ENCODE assay signal across 10 mouse cellular contexts in genomic region chr10:39559321-39559720, GRCm38 (mm10). TPM values are rescaled to one million over a fixed set of nuclear protein-coding genes. Genes with fewer than 3 reads are reported as not detected.
A peak's percentile ranks its signal among the peaks of the same experiment; 100 is the strongest.
DNase-seq lines count a peak whose midpoint lies in the region; ATAC-seq and TF ChIP-seq lines count a peak whose summit lies in the region.
"Had no signal": no experiment of that assay in that cellular context is flagged by ENCODE, and none has a peak within 500 bp of the region (broad histone marks: within the 10 kb centered on the region; RNA-seq: fewer than 3 reads in every experiment).

No protein-coding gene starts in this region.

- no peak for DNase-seq in forebrain, embryonic 11.5 days (ENCODE audit: low spot score)
- DNase-seq in kidney, postnatal 0 days (ENCODE audit: low spot score): no peak
- no peak for DNase-seq in kidney, adult 18-20 months
- DNase-seq in frontal cortex, postnatal 36 days (ENCODE audit: low spot score in 2 of 2): no peak
- no peak for DNase-seq in urinary bladder, postnatal 25 days (ENCODE audit: low spot score)
- DNase-seq: thymus, postnatal 25 days had no signal

- no peak overlapping the region for H3K4me3 ChIP-seq in forebrain, embryonic 13.5 days
- no peak overlapping the region for H3K4me3 ChIP-seq in forebrain, embryonic 11.5 days (ENCODE audit: low read depth, low read length)
- H3K4me3 ChIP-seq in kidney, postnatal 0 days (replicated peaks; ENCODE audit: low read depth, low read length): no peak overlapping the region
- no peak overlapping the region for H3K4me3 ChIP-seq in heart, embryonic 12.5 days
- no peak overlapping the region for H3K4me3 ChIP-seq in neural tube, embryonic 13.5 days
- H3K4me3 ChIP-seq: liver, embryonic 12.5 days had no signal

- no peak for ATAC-seq in forebrain, embryonic 13.5 days
- ATAC-seq in forebrain, embryonic 11.5 days (replicated peaks; ENCODE audit: low FRiP score): no peak
- ATAC-seq in kidney, postnatal 0 days (replicated peaks; ENCODE audit: low FRiP score, low read depth): no peak
- ATAC-seq in heart, embryonic 12.5 days (ENCODE audit: insufficient number of reproducible peaks, low FRiP score): no peak
- no peak for ATAC-seq in neural tube, embryonic 13.5 days (ENCODE audit: low read depth)
- ATAC-seq: liver, embryonic 12.5 days had no signal

- H3K27me3 ChIP-seq in forebrain, embryonic 13.5 days: no peaks in the 10 kb centered on the region
- no peaks in the 10 kb centered on the region for H3K27me3 ChIP-seq in forebrain, embryonic 11.5 days (ENCODE audit: control insufficient read depth, insufficient read depth, low read length)
- no peaks in the 10 kb centered on the region for H3K27me3 ChIP-seq in kidney, postnatal 0 days (ENCODE audit: insufficient read depth, low read length)
- H3K27me3 ChIP-seq in heart, embryonic 12.5 days (replicated peaks): no peaks in the 10 kb centered on the region
- no peaks in the 10 kb centered on the region for H3K27me3 ChIP-seq in neural tube, embryonic 13.5 days
- H3K27me3 ChIP-seq: liver, embryonic 12.5 days had no signal

- H3K9me3 ChIP-seq in forebrain, embryonic 13.5 days (replicated peaks): no peaks in the 10 kb centered on the region
- no peaks in the 10 kb centered on the region for H3K9me3 ChIP-seq in forebrain, embryonic 11.5 days (ENCODE audit: control insufficient read depth, low read length)
- H3K9me3 ChIP-seq in kidney, postnatal 0 days (replicated peaks; ENCODE audit: low read length): no peaks in the 10 kb centered on the region
- H3K9me3 ChIP-seq in heart, embryonic 12.5 days (replicated peaks): no peaks in the 10 kb centered on the region
- no peaks in the 10 kb centered on the region for H3K9me3 ChIP-seq in neural tube, embryonic 13.5 days
- H3K9me3 ChIP-seq: liver, embryonic 12.5 days had no signal

- peaks cover 21% of the 10 kb centered on the region for H3K36me3 ChIP-seq in forebrain, embryonic 13.5 days (ENCODE audit: poor library complexity, severe bottlenecking)
- H3K36me3 ChIP-seq in forebrain, embryonic 11.5 days (ENCODE audit: control insufficient read depth, insufficient read depth, low read length): no peaks in the 10 kb centered on the region
- no peaks in the 10 kb centered on the region for H3K36me3 ChIP-seq in kidney, postnatal 0 days (ENCODE audit: insufficient read depth, low read length)
- no peaks in the 10 kb centered on the region for H3K36me3 ChIP-seq in heart, embryonic 12.5 days
- H3K36me3 ChIP-seq in neural tube, embryonic 13.5 days: peaks cover 28% of the 10 kb centered on the region

- H3K27ac ChIP-seq in forebrain, embryonic 13.5 days: peak overlapping the region; percentile 57
- H3K27ac ChIP-seq in forebrain, embryonic 11.5 days (ENCODE audit: low read depth, low read length): no peak overlapping the region
- peak overlapping the region; percentile 70 for H3K27ac ChIP-seq in kidney, postnatal 0 days
- H3K27ac ChIP-seq in heart, embryonic 12.5 days (ENCODE audit: poor library complexity, severe bottlenecking): peak overlapping the region; percentile 25
- H3K27ac ChIP-seq in neural tube, embryonic 13.5 days (replicated peaks): peak overlapping the region; percentile 85
- H3K27ac ChIP-seq: liver, embryonic 12.5 days had no signal

- 82% methylated on average over 3 of the region's 3 CpGs for WGBS in forebrain, embryonic 13.5 days
- 88% methylated on average over 3 of the region's 3 CpGs for WGBS in forebrain, embryonic 11.5 days
- 46% methylated on average over 3 of the region's 3 CpGs for WGBS in kidney, postnatal 0 days
- WGBS in heart, embryonic 12.5 days: 47% methylated on average over 3 of the region's 3 CpGs
- WGBS in neural tube, embryonic 13.5 days: 86% methylated on average over 3 of the region's 3 CpGs

- no peak overlapping the region for H3K4me2 ChIP-seq in forebrain, embryonic 13.5 days
- H3K4me2 ChIP-seq in forebrain, embryonic 11.5 days (ENCODE audit: low read depth, low read length, severe bottlenecking): no peak overlapping the region
- H3K4me2 ChIP-seq in kidney, postnatal 0 days (ENCODE audit: low read length): no peak overlapping the region
- no peak overlapping the region for H3K4me2 ChIP-seq in heart, embryonic 12.5 days
- H3K4me2 ChIP-seq in neural tube, embryonic 13.5 days: no peak overlapping the region
- H3K4me2 ChIP-seq: liver, embryonic 12.5 days had no signal

- peaks cover 65% of the 10 kb centered on the region for H3K4me1 ChIP-seq in forebrain, embryonic 13.5 days
- peaks cover 30% of the 10 kb centered on the region for H3K4me1 ChIP-seq in forebrain, embryonic 11.5 days (replicated peaks; ENCODE audit: control insufficient read depth, insufficient read depth, low read length)
- peaks cover 53% of the 10 kb centered on the region for H3K4me1 ChIP-seq in kidney, postnatal 0 days (replicated peaks; ENCODE audit: insufficient read depth, low read length)
- peaks cover 78% of the 10 kb centered on the region for H3K4me1 ChIP-seq in heart, embryonic 12.5 days (replicated peaks)
- H3K4me1 ChIP-seq in neural tube, embryonic 13.5 days (replicated peaks): peaks cover 86% of the 10 kb centered on the region

- H3K9ac ChIP-seq in forebrain, embryonic 13.5 days: no peak overlapping the region
- H3K9ac ChIP-seq in forebrain, embryonic 11.5 days (ENCODE audit: low read length): no peak overlapping the region
- no peak overlapping the region for H3K9ac ChIP-seq in kidney, postnatal 0 days (ENCODE audit: low read depth, low read length)
- no peak overlapping the region for H3K9ac ChIP-seq in heart, embryonic 12.5 days
- peak overlapping the region; percentile 54; the same call in 1 of the 2 replicates for H3K9ac ChIP-seq in neural tube, embryonic 13.5 days
- H3K9ac ChIP-seq: liver, embryonic 12.5 days had no signal

- TF ChIP-seq CTCF in kidney, postnatal 0 days (IDR thresholded peaks at IDR 0.05; ENCODE audit: low read depth): no peak

RNA-seq across cellular contexts. Expression of gene Traf3ip2, which starts 53.4 kb away (rescaled TPM):
- polyA plus RNA-seq in forebrain, embryonic 13.5 days (2015; fragmentation: Nextera tagmentation; extraction: Ambion mirVana): 3.6 and 4.6 TPM in 2 replicates
- polyA plus RNA-seq in forebrain, embryonic 11.5 days (2014; fragmentation: Nextera tagmentation; extraction: Ambion mirVana): 3.8 and 5.4 TPM in 2 replicates
- polyA plus RNA-seq in kidney, postnatal 0 days (2015; fragmentation: Nextera tagmentation; extraction: Ambion mirVana): 15.0 TPM in 2 replicates
- 10.9 and 11.7 TPM in 2 replicates for polyA plus RNA-seq in heart, embryonic 12.5 days (2016; fragmentation: Nextera tagmentation; extraction: Ambion mirVana)
- polyA plus RNA-seq in neural tube, embryonic 13.5 days (2015; fragmentation: Nextera tagmentation; extraction: Ambion mirVana): 4.8 and 5.0 TPM in 2 replicates
